Mouse (Mus musculus): ENCODE data around the gene Stk19. TPM values are rescaled to one million over a fixed set of nuclear protein-coding genes. Genes with fewer than 3 reads are reported as not detected.
A peak's percentile ranks its signal among the peaks of the same experiment; 100 is the strongest.

Stk19 gene
- polyA plus RNA-seq (2015; fragmentation: Nextera tagmentation; extraction: Ambion mirVana): 30.4 and 33.8 TPM in 2 replicates

GRCm38 (mm10) chr17:34836856-34837221 is at the start of gene Stk19, which contains the start of gene Dxo:
Stk19 (minus strand) TSS chr17:34836945.
Dxo (plus strand) TSS chr17:34837019.
- H3K27me3 ChIP-seq: no peaks in the 10 kb centered on the region
- H3K4me3 ChIP-seq (replicated peaks): peak within 1 kb of the TSS; percentile 86
- H3K4me2 ChIP-seq (replicated peaks): peak within 1 kb of the TSS; percentile 99
- H3K4me1 ChIP-seq: peaks cover 24% of the 10 kb centered on the region
- peak within 1 kb of the TSS; percentile 86 for H3K27ac ChIP-seq (replicated peaks)
- under 1% methylated on average over 40 of the region's 40 CpGs for WGBS
- no peaks in the 10 kb centered on the region for H3K9me3 ChIP-seq (replicated peaks)
- peak within 1 kb of the TSS; percentile 73 for H3K9ac ChIP-seq
- peak; percentile 90 for ATAC-seq (ENCODE audit: insufficient number of reproducible peaks, low FRiP score, low TSS enrichment, low read depth)
- peaks cover 48% of the 10 kb centered on the region for H3K36me3 ChIP-seq

- no peak overlapping the region for H3K9ac ChIP-seq
- 49% methylated on average over 3 of the region's 3 CpGs for WGBS
- no peak for ATAC-seq (ENCODE audit: insufficient number of reproducible peaks, low FRiP score, low TSS enrichment, low read depth)
- no peaks in the 10 kb centered on the region for H3K27me3 ChIP-seq
- H3K36me3 ChIP-seq: no peaks in the 10 kb centered on the region
- no peak overlapping the region for H3K4me2 ChIP-seq (replicated peaks)
- no peak overlapping the region for H3K27ac ChIP-seq (replicated peaks)
- H3K4me3 ChIP-seq (replicated peaks): no peak overlapping the region
- H3K9me3 ChIP-seq (replicated peaks): no peaks in the 10 kb centered on the region
- peaks cover 24% of the 10 kb centered on the region for H3K4me1 ChIP-seq
Measured at GRCm38 (mm10) chr17:34885615-34886014, 48.9 kb upstream of the Stk19 start.

- Histone ChIP-seq H3K9me3 (replicated peaks) (no peaks in the 10 kb centered on the region), H3K27ac (replicated peaks) (no peak overlapping the region), H3K36me3 (no peaks in the 10 kb centered on the region), H3K4me1 (peaks cover 26% of the 10 kb centered on the region), H3K4me3 (replicated peaks) (no peak overlapping the region), H3K4me2 (replicated peaks) (no peak overlapping the region), H3K27me3 (no peaks in the 10 kb centered on the region), H3K9ac (no peak overlapping the region)
- ATAC-seq (ENCODE audit: insufficient number of reproducible peaks, low FRiP score, low TSS enrichment, low read depth): no peak
- WGBS: 82% methylated on average over 6 of the region's 6 CpGs
Measured at GRCm38 (mm10) chr17:34884704-34885103, 48.0 kb upstream of the Stk19 start.

- peaks cover 27% of the 10 kb centered on the region for H3K4me1 ChIP-seq
- no peak overlapping the region for H3K4me3 ChIP-seq (replicated peaks)
- H3K27ac ChIP-seq (replicated peaks): no peak overlapping the region; the same call in 1 of the 2 replicates
- no peaks in the 10 kb centered on the region for H3K36me3 ChIP-seq
- 64% methylated on average over 3 of the region's 3 CpGs for WGBS
- H3K27me3 ChIP-seq: no peaks in the 10 kb centered on the region
- no peak overlapping the region for H3K4me2 ChIP-seq (replicated peaks)
- ATAC-seq (ENCODE audit: insufficient number of reproducible peaks, low FRiP score, low TSS enrichment, low read depth): no peak
- H3K9ac ChIP-seq: no peak overlapping the region
- H3K9me3 ChIP-seq (replicated peaks): no peaks in the 10 kb centered on the region
Measured at GRCm38 (mm10) chr17:34883332-34883731, 46.6 kb upstream of the Stk19 start.

GRCm38 (mm10) chr17:34881683-34882310 is 45.1 kb upstream of the Stk19 start, which contains the start of gene Gm20547:
Gm20547 (minus strand) TSS chr17:34882042.
- no peak within 1 kb of the TSS for H3K27ac ChIP-seq (replicated peaks)
- no peaks in the 10 kb centered on the region for H3K27me3 ChIP-seq
- H3K9me3 ChIP-seq (replicated peaks): no peaks in the 10 kb centered on the region
- peaks cover 27% of the 10 kb centered on the region for H3K4me1 ChIP-seq
- H3K4me3 ChIP-seq (replicated peaks): peak within 1 kb of the TSS; percentile 13
- H3K4me2 ChIP-seq (replicated peaks): peak within 1 kb of the TSS; percentile 42
- H3K9ac ChIP-seq: no peak within 1 kb of the TSS
- 7% methylated on average over 15 of the region's 15 CpGs for WGBS
- no peaks in the 10 kb centered on the region for H3K36me3 ChIP-seq
- no peak for ATAC-seq (ENCODE audit: insufficient number of reproducible peaks, low FRiP score, low TSS enrichment, low read depth)

- H3K9ac ChIP-seq: no peak overlapping the region
- no peaks in the 10 kb centered on the region for H3K36me3 ChIP-seq
- no peak for ATAC-seq (ENCODE audit: insufficient number of reproducible peaks, low FRiP score, low TSS enrichment, low read depth)
- no peak overlapping the region for H3K27ac ChIP-seq (replicated peaks)
- H3K9me3 ChIP-seq (replicated peaks): no peaks in the 10 kb centered on the region
- peaks cover 27% of the 10 kb centered on the region for H3K4me1 ChIP-seq
- no peak overlapping the region for H3K4me3 ChIP-seq (replicated peaks)
- H3K27me3 ChIP-seq: no peaks in the 10 kb centered on the region
- no peak overlapping the region for H3K4me2 ChIP-seq (replicated peaks)
Measured at GRCm38 (mm10) chr17:34881166-34881565, 44.4 kb upstream of the Stk19 start.

- Histone ChIP-seq H3K4me1 (peaks cover 25% of the 10 kb centered on the region), H3K9ac (no peak within 1 kb of the TSS), H3K4me2 (replicated peaks) (no peak within 1 kb of the TSS), H3K27ac (replicated peaks) (no peak within 1 kb of the TSS), H3K36me3 (no peaks in the 10 kb centered on the region), H3K4me3 (replicated peaks) (no peak within 1 kb of the TSS), H3K27me3 (no peaks in the 10 kb centered on the region), H3K9me3 (replicated peaks) (no peaks in the 10 kb centered on the region)
- WGBS: 44% methylated on average over 11 of the region's 11 CpGs
- ATAC-seq (ENCODE audit: insufficient number of reproducible peaks, low FRiP score, low TSS enrichment, low read depth): no peak
Measured at GRCm38 (mm10) chr17:34879336-34879879, 42.7 kb upstream of the Stk19 start, which contains the start of gene Zbtb12. Zbtb12 (plus strand) TSS chr17:34879483.

GRCm38 (mm10) chr17:34874321-34874720 is 37.6 kb upstream of the Stk19 start:
- Histone ChIP-seq H3K9ac (no peak overlapping the region), H3K36me3 (no peaks in the 10 kb centered on the region), H3K27me3 (no peaks in the 10 kb centered on the region), H3K9me3 (replicated peaks) (no peaks in the 10 kb centered on the region), H3K4me1 (no peaks in the 10 kb centered on the region), H3K4me3 (replicated peaks) (no peak overlapping the region), H3K4me2 (replicated peaks) (no peak overlapping the region), H3K27ac (replicated peaks) (no peak overlapping the region)
- no peak for ATAC-seq (ENCODE audit: insufficient number of reproducible peaks, low FRiP score, low TSS enrichment, low read depth)
- 86% methylated on average over 6 of the region's 6 CpGs for WGBS

- H3K9ac ChIP-seq: no peak overlapping the region
- H3K36me3 ChIP-seq: no peaks in the 10 kb centered on the region
- no peak overlapping the region for H3K4me2 ChIP-seq (replicated peaks)
- H3K9me3 ChIP-seq (replicated peaks): no peaks in the 10 kb centered on the region
- no peak overlapping the region for H3K4me3 ChIP-seq (replicated peaks)
- no peaks in the 10 kb centered on the region for H3K4me1 ChIP-seq
- H3K27me3 ChIP-seq: no peaks in the 10 kb centered on the region
- ATAC-seq (ENCODE audit: insufficient number of reproducible peaks, low FRiP score, low TSS enrichment, low read depth): no peak
- H3K27ac ChIP-seq (replicated peaks): no peak overlapping the region
- WGBS: 52% methylated on average over 7 of the region's 7 CpGs
Measured at GRCm38 (mm10) chr17:34865981-34866380, 29.2 kb upstream of the Stk19 start.

GRCm38 (mm10) chr17:34862416-34863081 is 25.8 kb upstream of the Stk19 start, which contains the start of gene Cfb:
Cfb (minus strand) TSS chr17:34862518.
- no peak for ATAC-seq (ENCODE audit: insufficient number of reproducible peaks, low FRiP score, low TSS enrichment, low read depth)
- WGBS: 66% methylated on average over 8 of the region's 8 CpGs
- H3K27ac ChIP-seq (replicated peaks): no peak within 1 kb of the TSS

GRCm38 (mm10) chr17:34861704-34862415 is 25.1 kb upstream of the Stk19 start:
- no peak for ATAC-seq (ENCODE audit: insufficient number of reproducible peaks, low FRiP score, low TSS enrichment, low read depth)
- no peaks in the 10 kb centered on the region for H3K9me3 ChIP-seq (replicated peaks)
- 67% methylated on average over 13 of the region's 13 CpGs for WGBS

More at GRCm38 (mm10) chr17:34862416-34863081, 25.8 kb upstream of the Stk19 start, which contains the start of gene Cfb:
- no peaks in the 10 kb centered on the region for H3K9me3 ChIP-seq (replicated peaks)
- H3K9ac ChIP-seq: no peak within 1 kb of the TSS
- H3K4me1 ChIP-seq: no peaks in the 10 kb centered on the region
- H3K4me3 ChIP-seq (replicated peaks): no peak within 1 kb of the TSS
- H3K27me3 ChIP-seq: no peaks in the 10 kb centered on the region
- H3K4me2 ChIP-seq (replicated peaks): no peak within 1 kb of the TSS
- H3K36me3 ChIP-seq: no peaks in the 10 kb centered on the region; the same call in 1 of the 2 replicates

More at GRCm38 (mm10) chr17:34861704-34862415, 25.1 kb upstream of the Stk19 start:
- no peak overlapping the region for H3K4me3 ChIP-seq (replicated peaks)
- H3K27ac ChIP-seq (replicated peaks): no peak overlapping the region
- no peak overlapping the region for H3K4me2 ChIP-seq (replicated peaks)
- peaks cover 4% of the 10 kb centered on the region; the same call in 1 of the 2 replicates for H3K36me3 ChIP-seq
- no peaks in the 10 kb centered on the region for H3K27me3 ChIP-seq
- no peaks in the 10 kb centered on the region for H3K4me1 ChIP-seq
- H3K9ac ChIP-seq: no peak overlapping the region
